Mouse (Mus musculus): ENCODE data around the gene Ptar1.

DNA sequence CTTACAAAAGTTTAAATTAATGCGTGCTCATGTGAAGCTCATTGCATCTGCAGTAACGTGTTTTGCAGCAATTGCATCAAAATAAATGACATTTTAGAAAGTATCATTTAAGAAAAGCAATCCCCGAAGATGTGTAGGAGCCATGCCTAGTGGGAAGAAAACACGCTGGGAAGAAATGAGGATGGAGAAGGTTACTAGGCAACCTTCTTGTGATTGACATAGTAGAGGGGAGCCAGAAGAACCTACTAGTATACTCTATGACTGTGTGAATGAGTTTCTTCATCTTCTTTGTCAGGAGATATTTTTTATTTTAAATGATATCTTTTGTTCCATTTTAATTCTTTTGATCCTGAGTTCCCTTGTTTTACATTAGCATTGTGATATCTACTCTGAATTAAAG is 28.9 kb upstream of the Ptar1 start:
- no peak for TF ChIP-seq CTCF (IDR thresholded peaks at IDR 0.05; ENCODE audit: low read depth)
- TF ChIP-seq EP300 (optimal IDR thresholded peaks at IDR 0.05) = no peak

Data from stomach, postnatal 0 days (tissue).